Mouse (Mus musculus) neural tube, embryonic 14.5 days (tissue): Measurements from ENCODE around the gene Ackr3. TPM values are rescaled to one million over a fixed set of nuclear protein-coding genes. Genes with fewer than 3 reads are reported as not detected.

Experiments used
- ATAC-seq: fragments of 200-750 bp; cut with Nextera tagmentation; 2 replicates; pipeline ENCODE4 v1.8.0; 2017; ENCODE audit warnings: low read depth, mild to moderate bottlenecking, moderate TSS enrichment, moderate library complexity
- H3K27ac ChIP-seq: fragments of 300-500 bp; sonication (generic); 2 replicates; pipeline ENCODE4 v1.5.1; 2014; ENCODE audit warnings: low read depth, mild to moderate bottlenecking, control low read depth, low read length, moderate library complexity, mixed read lengths
- H3K27me3 ChIP-seq: fragments of 300-500 bp; sonication (generic); 2 replicates; pipeline ENCODE4 v1.6.1; 2014; ENCODE audit warnings: low read length; ENCODE audit not compliant: control insufficient read depth, insufficient read depth
- H3K36me3 ChIP-seq: fragments of 300-500 bp; sonication (generic); 2 replicates; pipeline ENCODE4 v1.6.1; 2014; ENCODE audit warnings: low read length, mixed read lengths; ENCODE audit not compliant: control insufficient read depth, insufficient read depth
- H3K4me1 ChIP-seq: fragments of 300-500 bp; sonication (generic); 2 replicates; pipeline ENCODE4 v1.6.1; 2014; ENCODE audit warnings: low read length; ENCODE audit not compliant: control insufficient read depth, insufficient read depth
- H3K4me2 ChIP-seq: fragments of 300-500 bp; sonication (generic); 2 replicates; pipeline ENCODE4 v1.6.1; 2014; ENCODE audit warnings: mild to moderate bottlenecking, low read depth, low read length, control low read depth
- H3K4me3 ChIP-seq: fragments of 300-500 bp; sonication (generic); 2 replicates; pipeline ENCODE4 v1.5.1; 2014; ENCODE audit warnings: low read depth, low read length, control low read depth, mixed read lengths
- H3K9ac ChIP-seq: fragments of 300-500 bp; sonication (generic); replicated peaks from 2 replicates; pipeline ENCODE4 v1.6.1; 2014; ENCODE audit warnings: low read depth, mild to moderate bottlenecking, control low read depth, low read length, mixed read lengths
- H3K9me3 ChIP-seq: fragments of 300-500 bp; sonication (generic); 2 replicates; pipeline ENCODE4 v1.6.1; 2016; ENCODE audit warnings: low read length; ENCODE audit not compliant: control insufficient read depth
- WGBS: fragments of 180-500 bp; shearing (Covaris S2); extraction: QIAGEN DNeasy Blood & Tissue Kit; methylation state at CpG from one replicate; pipeline ENCODE4 v1.1.7; 2014; 5-methylcytosine and 5-hydroxymethylcytosine counted together
- polyA plus RNA-seq: library from polyadenylated mRNA; unstranded; fragments of >200 nt; fragmentation: Nextera tagmentation; extraction: Ambion mirVana; gene quantifications from 2 replicates; pipeline ENCODE4 v1.2.1, GENCODE M21; 2014

The Ackr3 gene
- polyA plus RNA-seq, 1 experiment from 2014 or later: 8.7 TPM

GRCm38 (mm10) chr1:90240287-90240686 lies 36.5 kb downstream of the Ackr3 start:
- no peaks in the 10 kb centered on the region for H3K27me3 ChIP-seq
- H3K9me3 ChIP-seq: no peaks in the 10 kb centered on the region
- no peaks in the 10 kb centered on the region for H3K36me3 ChIP-seq
- H3K4me1 ChIP-seq: no peaks in the 10 kb centered on the region
- no peak overlapping the region for H3K9ac ChIP-seq
- WGBS: 90% methylated on average over 4 of the region's 4 CpGs
- no peak overlapping the region for H3K27ac ChIP-seq
- H3K4me3 ChIP-seq: no peak overlapping the region
- no peak overlapping the region for H3K4me2 ChIP-seq
- ATAC-seq: no peak

- Histone ChIP-seq H3K4me2 (no peak overlapping the region), H3K36me3 (no peaks in the 10 kb centered on the region), H3K27me3 (no peaks in the 10 kb centered on the region), H3K9me3 (no peaks in the 10 kb centered on the region), H3K4me3 (no peak overlapping the region), H3K9ac (no peak overlapping the region), H3K4me1 (no peaks in the 10 kb centered on the region), H3K27ac (no peak overlapping the region)
- ATAC-seq: no peak
- 85% methylated on average over 8 of the region's 8 CpGs for WGBS
These were observed 38.7 kb downstream of the Ackr3 start for GRCm38 (mm10) chr1:90242444-90242989.

- Histone ChIP-seq H3K36me3 (no peaks in the 10 kb centered on the region), H3K27ac (no peak overlapping the region), H3K4me3 (no peak overlapping the region), H3K9me3 (no peaks in the 10 kb centered on the region), H3K27me3 (no peaks in the 10 kb centered on the region), H3K9ac (no peak overlapping the region), H3K4me2 (no peak overlapping the region), H3K4me1 (no peaks in the 10 kb centered on the region)
- no peak for ATAC-seq
- WGBS: 82% methylated on average over 1 of the region's 1 CpGs
These were observed 40.8 kb downstream of the Ackr3 start for GRCm38 (mm10) chr1:90244537-90244936.

GRCm38 (mm10) chr1:90245533-90245932 lies 41.8 kb downstream of the Ackr3 start:
- Histone ChIP-seq H3K4me3 (no peak overlapping the region), H3K4me1 (no peaks in the 10 kb centered on the region), H3K36me3 (no peaks in the 10 kb centered on the region), H3K27ac (no peak overlapping the region), H3K9ac (no peak overlapping the region), H3K9me3 (no peaks in the 10 kb centered on the region), H3K4me2 (no peak overlapping the region), H3K27me3 (no peaks in the 10 kb centered on the region)
- WGBS: 89% methylated on average over 7 of the region's 7 CpGs
- no peak for ATAC-seq

GRCm38 (mm10) chr1:90246035-90246434 lies 42.3 kb downstream of the Ackr3 start:
- no peak for ATAC-seq
- Histone ChIP-seq H3K4me3 (no peak overlapping the region), H3K27me3 (no peaks in the 10 kb centered on the region), H3K9me3 (no peaks in the 10 kb centered on the region), H3K4me1 (no peaks in the 10 kb centered on the region), H3K27ac (no peak overlapping the region), H3K36me3 (no peaks in the 10 kb centered on the region), H3K4me2 (no peak overlapping the region), H3K9ac (no peak overlapping the region)
- 46% methylated on average over 8 of the region's 8 CpGs for WGBS

- WGBS: 71% methylated on average over 1 of the region's 1 CpGs
- H3K4me1 ChIP-seq: no peaks in the 10 kb centered on the region
- H3K9ac ChIP-seq: no peak overlapping the region
- no peaks in the 10 kb centered on the region for H3K36me3 ChIP-seq
- H3K27me3 ChIP-seq: no peaks in the 10 kb centered on the region
- no peak for ATAC-seq
- no peak overlapping the region for H3K4me2 ChIP-seq
- H3K9me3 ChIP-seq: no peaks in the 10 kb centered on the region
- no peak overlapping the region for H3K4me3 ChIP-seq
- H3K27ac ChIP-seq: no peak overlapping the region
These were observed 43.0 kb downstream of the Ackr3 start for GRCm38 (mm10) chr1:90246800-90247199.

- no peak for ATAC-seq
- no peak overlapping the region for H3K4me2 ChIP-seq
- no peaks in the 10 kb centered on the region for H3K36me3 ChIP-seq
- H3K27me3 ChIP-seq: no peaks in the 10 kb centered on the region
- no peak overlapping the region for H3K27ac ChIP-seq
- no peaks in the 10 kb centered on the region for H3K9me3 ChIP-seq
- no peak overlapping the region for H3K4me3 ChIP-seq
- WGBS: 83% methylated on average over 4 of the region's 4 CpGs
- no peak overlapping the region for H3K9ac ChIP-seq
- H3K4me1 ChIP-seq: no peaks in the 10 kb centered on the region
These were observed 43.5 kb downstream of the Ackr3 start for GRCm38 (mm10) chr1:90247234-90247633.

- Histone ChIP-seq H3K36me3 (no peaks in the 10 kb centered on the region), H3K4me2 (no peak overlapping the region), H3K4me1 (no peaks in the 10 kb centered on the region), H3K9ac (no peak overlapping the region), H3K27me3 (no peaks in the 10 kb centered on the region), H3K4me3 (no peak overlapping the region), H3K27ac (no peak overlapping the region), H3K9me3 (no peaks in the 10 kb centered on the region)
- no peak for ATAC-seq
- 91% methylated on average over 8 of the region's 8 CpGs for WGBS
These were observed 44.2 kb downstream of the Ackr3 start for GRCm38 (mm10) chr1:90247756-90248541.

GRCm38 (mm10) chr1:90248966-90249735 lies 45.4 kb downstream of the Ackr3 start:
- Histone ChIP-seq H3K4me2 (no peak overlapping the region), H3K4me3 (no peak overlapping the region), H3K27ac (no peak overlapping the region), H3K36me3 (no peaks in the 10 kb centered on the region), H3K9me3 (no peaks in the 10 kb centered on the region), H3K9ac (no peak overlapping the region), H3K4me1 (no peaks in the 10 kb centered on the region), H3K27me3 (no peaks in the 10 kb centered on the region)
- no peak for ATAC-seq
- 78% methylated on average over 9 of the region's 9 CpGs for WGBS
